Mouse (Mus musculus) frontal cortex, postnatal 14 days (tissue): Measurements from ENCODE around the gene Als2cl.

Source experiments
- DNase-seq, 2 experiments: peaks; one replicate each; pipeline ENCODE4 v3.0.0; 2022; ENCODE audit warnings: low spot score in 2 of 2

Gene Als2cl

DNA sequence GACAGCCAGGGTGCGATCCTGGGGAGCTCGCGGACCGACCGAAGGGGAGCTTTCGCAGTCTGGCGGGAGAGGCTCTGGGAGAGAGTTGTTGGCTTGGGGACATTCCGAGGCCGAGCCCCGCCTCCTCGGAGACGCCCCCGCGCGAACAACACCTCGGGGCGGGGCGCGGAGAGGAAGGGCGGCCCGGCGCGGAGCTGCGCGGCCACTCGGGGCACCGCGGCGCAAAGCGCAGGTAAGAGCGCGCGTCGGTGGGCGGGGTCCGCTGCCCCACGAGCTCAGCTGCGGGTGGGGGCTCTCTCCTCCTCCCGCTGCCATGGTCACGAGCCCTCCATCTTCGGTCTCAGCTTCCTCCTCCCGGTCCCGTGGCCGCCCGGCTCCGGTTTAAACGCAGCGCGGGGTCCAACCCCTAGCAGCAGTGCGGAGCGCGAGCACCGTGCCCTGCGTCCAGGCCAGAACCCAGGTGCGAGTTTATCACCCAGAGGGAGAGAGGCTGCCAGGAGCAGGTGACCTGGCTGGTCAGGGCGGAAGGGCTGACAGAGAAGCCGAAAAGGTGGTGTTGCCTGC is 410 bp downstream of the Als2cl start, which contains the start of gene Tmie:
Tmie (minus strand) TSS at position 116 of the 564 bp plus-strand sequence.
- peak in 1 of 2 experiments; percentile 26 for DNase-seq

GRCm38 (mm10) chr9:110880772-110881171 is 1.1 kb downstream of the Als2cl start:
- DNase-seq = no peak

GRCm38 (mm10) chr9:110881953-110882352 is 2.3 kb downstream of the Als2cl start:
- no peak for DNase-seq

GRCm38 (mm10) chr9:110887388-110888303 is 8.0 kb downstream of the Als2cl start:
- DNase-seq = no peak

DNA sequence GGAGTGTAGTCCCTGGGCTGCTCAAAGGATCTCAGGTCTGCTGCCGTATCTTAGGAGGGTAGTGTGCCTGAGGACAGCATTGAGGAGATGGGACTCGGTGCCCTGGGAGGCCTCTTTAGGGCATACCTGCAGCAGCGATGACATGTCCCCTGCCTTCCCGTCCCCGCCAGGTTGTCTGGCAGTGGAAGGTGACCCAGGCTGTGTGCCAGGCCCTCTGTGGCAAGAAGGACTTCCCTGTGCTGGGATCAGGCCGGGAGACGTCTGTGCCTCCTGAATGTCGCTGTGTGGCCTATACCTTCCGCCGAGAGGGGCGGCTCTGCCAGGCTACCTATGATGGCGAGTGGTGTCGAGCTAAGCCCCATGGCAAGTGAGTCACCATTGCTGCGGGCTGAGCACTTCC is 9.3 kb downstream of the Als2cl start:
- no peak for DNase-seq

- DNase-seq = no peak
Observed at GRCm38 (mm10) chr9:110890026-110890783, 10.5 kb downstream of the Als2cl start.

DNA sequence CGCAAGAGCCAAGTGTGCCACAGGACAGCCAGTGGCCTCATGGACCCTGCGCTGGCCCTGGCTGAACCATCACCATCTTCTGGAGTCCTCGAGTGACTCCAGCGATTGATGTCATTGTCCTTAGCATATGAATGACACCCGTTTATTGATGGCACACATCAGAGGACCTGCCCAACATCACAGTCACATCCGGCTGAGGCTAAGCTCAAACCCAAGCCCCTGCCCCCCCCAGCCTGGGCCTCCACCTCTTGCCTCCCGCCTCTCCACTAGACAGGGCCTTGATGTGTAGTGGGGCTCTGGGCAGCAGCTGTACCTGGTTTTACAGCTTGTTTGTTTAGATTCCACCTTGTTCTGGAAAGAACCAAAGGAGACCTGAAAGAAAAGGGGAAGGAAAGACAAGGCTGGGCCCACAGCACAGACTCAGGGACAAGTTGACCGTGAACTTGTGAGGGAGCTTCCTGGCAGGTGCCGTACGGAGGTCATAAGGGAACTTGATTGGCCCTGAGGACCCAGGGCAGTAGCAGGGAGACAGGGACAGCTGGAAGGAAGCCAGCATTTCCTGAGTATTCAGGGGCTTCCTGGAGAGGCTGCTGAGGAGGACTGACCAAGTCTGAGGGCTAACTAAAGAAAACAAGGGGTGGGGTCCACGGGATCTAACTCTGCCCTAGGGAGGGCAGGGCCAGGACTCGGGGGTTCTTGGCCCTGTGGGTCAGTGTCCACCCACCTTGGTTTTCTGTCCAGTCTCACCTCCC is 11.6 kb downstream of the Als2cl start:
- no peak for DNase-seq

- no peak for DNase-seq
Observed at GRCm38 (mm10) chr9:110892552-110892951, 12.9 kb downstream of the Als2cl start.

GRCm38 (mm10) chr9:110893429-110893828 is 13.8 kb downstream of the Als2cl start:
- no peak for DNase-seq

DNA sequence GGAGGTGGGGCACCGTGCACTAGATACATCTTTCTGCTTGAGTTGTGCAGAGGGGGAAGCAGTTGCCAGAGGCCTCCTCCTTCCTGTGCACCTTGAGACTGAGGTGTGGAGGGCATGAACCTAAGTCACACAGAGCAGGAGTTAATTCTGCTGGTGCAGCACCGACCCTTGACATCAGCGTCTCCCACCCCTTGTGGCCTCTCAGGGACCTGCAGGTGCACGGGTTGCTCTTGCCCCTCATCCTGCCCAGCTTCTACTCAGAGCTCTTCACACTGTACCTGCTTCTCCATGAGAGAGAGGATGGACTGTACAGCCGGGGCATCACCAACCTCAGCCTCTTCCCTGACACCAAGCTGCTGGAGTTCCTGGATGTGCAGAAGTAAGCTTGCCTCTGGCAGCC is 15.8 kb downstream of the Als2cl start:
- DNase-seq = no peak

GRCm38 (mm10) chr9:110895994-110896393 is 16.3 kb downstream of the Als2cl start:
- no peak for DNase-seq

DNA sequence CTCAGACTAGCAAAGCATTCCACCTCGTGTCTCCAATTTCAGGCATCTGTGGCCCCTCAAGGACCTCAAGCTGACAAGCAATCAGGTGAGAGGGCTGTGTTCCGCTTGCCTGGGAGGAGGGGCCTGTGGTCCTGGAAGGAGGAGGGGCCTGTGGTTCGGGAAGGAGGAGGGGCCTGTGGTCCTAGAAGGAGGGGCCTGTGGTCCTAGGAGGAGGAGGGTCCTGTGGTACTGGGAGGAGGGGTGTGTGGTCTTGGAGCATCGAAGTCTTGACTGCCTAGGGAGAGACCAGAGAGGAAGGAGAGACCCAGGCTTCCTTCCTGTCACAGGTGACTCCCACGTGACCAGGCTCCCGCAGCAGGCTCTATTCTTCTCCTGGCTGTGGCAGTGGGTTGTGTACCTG is 16.9 kb downstream of the Als2cl start:
- DNase-seq = no peak

GRCm38 (mm10) chr9:110899451-110900008 is 19.9 kb downstream of the Als2cl start:
- DNase-seq = no peak

DNA sequence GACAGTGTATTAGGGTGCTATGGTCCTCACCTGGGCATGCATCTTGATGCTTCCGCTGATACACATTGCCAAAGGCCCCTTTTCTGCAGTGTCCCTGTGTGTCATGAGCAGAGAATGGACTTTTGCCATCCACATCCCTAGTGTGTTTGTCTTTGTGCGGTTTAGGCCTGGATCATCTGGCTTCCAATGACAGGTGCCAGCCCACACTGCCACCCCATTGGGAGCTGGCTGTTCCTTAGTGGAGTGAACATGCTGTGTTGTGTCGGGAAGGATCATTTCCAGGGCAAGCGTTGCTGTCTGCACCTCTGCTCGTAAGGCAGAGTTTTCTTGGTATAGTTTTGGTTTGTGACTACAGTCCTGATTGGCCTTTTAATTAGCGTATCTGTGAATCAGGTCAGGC is 21.5 kb downstream of the Als2cl start:
- DNase-seq = no peak

DNA sequence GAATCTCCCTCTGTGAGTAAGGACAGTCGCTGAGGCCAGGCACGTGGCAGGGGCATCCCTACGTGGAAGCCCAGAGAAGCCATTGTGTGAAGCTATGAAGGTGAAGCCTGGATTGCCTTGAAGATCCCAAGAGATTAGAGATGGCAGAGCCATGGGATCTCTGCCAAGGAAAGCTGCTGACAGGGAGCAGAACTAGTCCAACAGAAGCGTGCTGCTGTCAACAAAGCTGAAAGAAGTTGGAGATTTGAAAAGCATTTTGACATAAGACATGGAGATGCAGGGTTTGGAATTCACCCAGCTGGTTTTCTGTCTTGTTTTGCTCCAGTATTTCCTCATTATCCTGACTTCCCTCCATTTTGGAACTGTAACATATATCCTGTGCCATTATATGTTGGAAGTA is 22.6 kb downstream of the Als2cl start:
- DNase-seq = no peak

- DNase-seq = no peak
Observed at GRCm38 (mm10) chr9:110907201-110907837, 27.6 kb downstream of the Als2cl start.

- DNase-seq = no peak
Observed at GRCm38 (mm10) chr9:110907838-110908630, 28.4 kb downstream of the Als2cl start.

GRCm38 (mm10) chr9:110908631-110909016 is 29.0 kb downstream of the Als2cl start:
- no peak for DNase-seq

DNA sequence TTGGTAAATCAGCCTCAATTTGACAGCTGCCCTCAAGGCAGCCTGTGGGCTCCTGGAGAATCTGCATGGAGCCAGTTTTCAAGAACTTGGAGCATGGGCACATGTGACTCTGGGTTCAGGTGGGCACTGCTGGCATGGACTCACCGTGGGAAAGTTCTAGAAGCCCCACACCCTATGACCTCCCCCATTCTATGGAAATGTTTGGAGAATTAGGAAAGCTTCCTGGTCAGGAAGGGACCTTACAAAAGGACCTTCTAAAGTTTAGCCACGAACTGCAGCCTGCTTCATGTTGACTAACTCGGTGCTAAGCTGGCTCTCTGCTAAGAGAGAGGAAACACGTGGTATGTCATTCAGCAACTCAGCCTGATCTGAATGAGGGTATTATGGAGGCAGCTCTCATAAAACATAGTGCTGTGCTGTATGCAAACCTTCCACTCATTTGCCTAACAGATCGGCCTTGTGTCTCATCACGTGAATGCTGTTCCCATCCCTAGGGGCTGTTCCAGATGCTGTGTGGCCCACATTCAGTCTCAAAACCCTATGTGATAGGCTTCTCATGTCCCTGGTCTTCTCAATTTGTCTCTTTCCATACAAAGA is 29.8 kb downstream of the Als2cl start:
- no peak for DNase-seq
